Mouse (Mus musculus): Measurements from ENCODE around the gene Pik3r1.

DNA sequence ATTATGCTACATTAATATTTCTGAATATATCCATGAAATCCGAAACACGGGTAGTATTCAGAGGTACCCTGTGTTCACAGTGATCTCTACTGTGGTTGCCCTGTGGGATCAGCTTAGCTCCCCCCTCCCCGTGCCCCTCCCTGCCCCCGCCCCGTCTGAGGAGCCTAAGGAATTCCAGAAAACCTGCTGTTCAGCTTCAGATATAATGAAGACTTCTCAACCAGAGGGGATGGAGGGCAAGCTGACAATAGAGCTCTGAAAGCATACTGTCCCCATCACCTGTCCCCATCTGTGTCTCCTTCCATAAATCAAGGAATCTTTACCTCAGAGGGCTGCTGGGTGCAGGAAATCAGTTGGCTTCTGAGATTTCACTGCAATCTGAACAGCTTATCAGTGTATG is 70.6 kb downstream of the Pik3r1 start:
- TF ChIP-seq MAFK (IDR thresholded peaks at IDR 0.05; ENCODE audit: insufficient read depth, low read depth, low read length), result no peak
- no peak for TF ChIP-seq ZNF384 (IDR thresholded peaks at IDR 0.05; ENCODE audit: low read depth, low read length)
- no peak for TF ChIP-seq CHD2 (IDR thresholded peaks at IDR 0.05; ENCODE audit: low read depth, low read length)
- no peak for TF ChIP-seq ZC3H11A (IDR thresholded peaks at IDR 0.05; ENCODE audit: borderline replicate concordance, low read depth, low read length)
- no peak for TF ChIP-seq HCFC1 (IDR thresholded peaks at IDR 0.05; ENCODE audit: borderline replicate concordance, insufficient read depth, low read length)

Data from ES-E14 (cell line).